Mouse (Mus musculus): ENCODE results near the gene Sae1.

- no peak for TF ChIP-seq POLR2A (IDR thresholded peaks at IDR 0.05; ENCODE audit: borderline replicate concordance, control insufficient read depth, low read depth, low read length)
- no peak for TF ChIP-seq CTCF (IDR thresholded peaks at IDR 0.05; ENCODE audit: control insufficient read depth, insufficient read depth, low read length)
These were observed 34.7 kb upstream of the Sae1 start for GRCm38 (mm10) chr7:16422222-16422856.

All from bone marrow, adult 2 months (tissue).